Mouse (Mus musculus) heart, adult 2 months (tissue): Measurements from ENCODE around the gene Etv5. TPM values are rescaled to one million over a fixed set of nuclear protein-coding genes. Genes with fewer than 3 reads are reported as not detected.
"Not testable (repeated sequence)": the region's sequence is repeated elsewhere in the genome, so short reads cannot be mapped to it uniquely, and the experiment has no call there.

Experiments
- DNase-seq, 2 experiments: peaks; one replicate each; pipeline ENCODE4 v3.0.0; 2021
- H3K27ac ChIP-seq: fragments of 200-600 bp; 2 replicates; pipeline ENCODE4 v1.8.1; 2022
- H3K27me3 ChIP-seq: fragments of 200-500 bp; 2 replicates; pipeline ENCODE4 v1.6.1; 2012; ENCODE audit warnings: mild to moderate bottlenecking, low read length, inconsistent platforms, mixed read lengths; ENCODE audit not compliant: control insufficient read depth, insufficient read depth
- H3K36me3 ChIP-seq: fragments of 200-500 bp; 2 replicates; pipeline ENCODE4 v1.6.1; 2012; ENCODE audit warnings: low read length, inconsistent platforms; ENCODE audit not compliant: control insufficient read depth, insufficient read depth
- H3K4me1 ChIP-seq: fragments of 200-500 bp; 2 replicates; pipeline ENCODE4 v1.6.1; 2011; ENCODE audit warnings: low read length; ENCODE audit not compliant: control insufficient read depth, insufficient read depth
- H3K4me3 ChIP-seq: fragments of 200-600 bp; 2 replicates; pipeline ENCODE4 v1.8.1; 2022
- H3K79me2 ChIP-seq: fragments of 200-500 bp; replicated peaks from 2 replicates; pipeline ENCODE4 v1.6.1; 2012; ENCODE audit warnings: mild to moderate bottlenecking, inconsistent platforms, low read length, moderate library complexity, mixed read lengths; ENCODE audit not compliant: control insufficient read depth, insufficient read depth
- H3K9ac ChIP-seq: fragments of 200-500 bp; 2 replicates; pipeline ENCODE4 v1.6.1; 2012; ENCODE audit warnings: low read depth, mild to moderate bottlenecking, control low read depth, inconsistent platforms, low read length, mixed read lengths
- CTCF ChIP-seq: fragments of 200-600 bp; IDR thresholded peaks from 2 replicates; pipeline ENCODE4 v1.8.1; 2022; ENCODE audit warnings: antibody characterized with exemption, mild to moderate bottlenecking, moderate library complexity
- EP300 ChIP-seq: fragments of 200-500 bp; IDR thresholded peaks from 2 replicates; pipeline ENCODE4 v1.6.1; 2011; ENCODE audit warnings: low read depth, low read length, control low read depth; ENCODE audit not compliant: insufficient read depth
- POLR2A ChIP-seq: fragments of 200-500 bp; IDR thresholded peaks from 2 replicates; pipeline ENCODE4 v1.6.1; 2011; ENCODE audit warnings: mild to moderate bottlenecking, low read depth, low read length, control low read depth; ENCODE audit not compliant: insufficient read depth
- WGBS: fragments of 180-500 bp; shearing (Covaris S2); methylation state at CpG from one replicate; pipeline ENCODE4 v1.1.7; 2018; 5-methylcytosine and 5-hydroxymethylcytosine counted together
- intact Hi-C: fragments of 180-260 bp; cut with DNase I; formaldehyde crosslinking; loops from one replicate; pipeline ENCODE4 v1.15.1; 2025
- polyA plus RNA-seq: library from polyadenylated mRNA; depleted of rRNA; stranded (reverse); fragments of >200 nt; gene quantifications from 2 replicates; pipeline ENCODE4 v1.2.3, GENCODE M21; 2012
- total RNA-seq, 2 experiments: library from RNA; stranded (reverse); gene quantifications; 2 replicates each; pipeline ENCODE4 v1.2.3; 2021

The Etv5 gene
- total and polyA plus RNA-seq, 3 experiments = 6.9 to 12.0 (median 10.0) TPM

DNA sequence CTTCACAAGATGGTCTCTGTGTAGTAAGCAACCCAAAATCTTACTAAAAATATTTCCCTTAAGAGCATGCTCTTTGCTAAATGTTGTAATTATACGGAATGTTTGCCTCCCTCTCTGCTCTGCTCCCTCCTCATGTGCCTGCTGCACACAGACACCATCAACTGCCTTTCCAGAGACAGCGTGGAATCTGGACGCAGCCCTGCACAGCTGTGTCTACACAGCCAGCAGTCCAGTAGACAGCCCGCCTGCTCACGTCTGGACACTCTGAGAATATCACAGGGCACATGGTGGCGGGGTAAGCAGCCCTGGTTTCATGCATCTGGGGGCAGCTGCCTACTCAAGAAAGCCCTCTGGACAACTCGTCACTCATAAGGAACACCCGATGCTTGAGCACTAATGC is 43.1 kb downstream of the Etv5 start:
- Histone ChIP-seq H3K9ac (no peak overlapping the region), H3K4me3 (no peak overlapping the region), H3K4me1 (no peaks in the 10 kb centered on the region), H3K27ac (no peak overlapping the region), H3K79me2 (no peaks in the 10 kb centered on the region), H3K36me3 (no peaks in the 10 kb centered on the region; the same call in 1 of the 2 replicates), H3K27me3 (no peaks in the 10 kb centered on the region)
- TF ChIP-seq CTCF (no peak), EP300 (no peak), POLR2A (no peak)
- DNase-seq = no peak
- WGBS = 87% methylated on average over 8 of the region's 8 CpGs
- intact Hi-C loops = no loop called here

- H3K27me3 ChIP-seq = no peaks in the 10 kb centered on the region
- no peak overlapping the region for H3K4me3 ChIP-seq
- H3K36me3 ChIP-seq = no peaks in the 10 kb centered on the region; the same call in 1 of the 2 replicates
- H3K27ac ChIP-seq = no peak overlapping the region
- DNase-seq = no peak
- H3K9ac ChIP-seq = no peak overlapping the region
- H3K4me1 ChIP-seq = no peaks in the 10 kb centered on the region
- H3K79me2 ChIP-seq = no peaks in the 10 kb centered on the region
- intact Hi-C loops = no loop called here
- WGBS = 90% methylated on average over 15 of the region's 15 CpGs
- TF ChIP-seq CTCF (no peak), POLR2A (no peak), EP300 (no peak)
Observed at GRCm38 (mm10) chr16:22395093-22395844, 44.2 kb downstream of the Etv5 start.

DNA sequence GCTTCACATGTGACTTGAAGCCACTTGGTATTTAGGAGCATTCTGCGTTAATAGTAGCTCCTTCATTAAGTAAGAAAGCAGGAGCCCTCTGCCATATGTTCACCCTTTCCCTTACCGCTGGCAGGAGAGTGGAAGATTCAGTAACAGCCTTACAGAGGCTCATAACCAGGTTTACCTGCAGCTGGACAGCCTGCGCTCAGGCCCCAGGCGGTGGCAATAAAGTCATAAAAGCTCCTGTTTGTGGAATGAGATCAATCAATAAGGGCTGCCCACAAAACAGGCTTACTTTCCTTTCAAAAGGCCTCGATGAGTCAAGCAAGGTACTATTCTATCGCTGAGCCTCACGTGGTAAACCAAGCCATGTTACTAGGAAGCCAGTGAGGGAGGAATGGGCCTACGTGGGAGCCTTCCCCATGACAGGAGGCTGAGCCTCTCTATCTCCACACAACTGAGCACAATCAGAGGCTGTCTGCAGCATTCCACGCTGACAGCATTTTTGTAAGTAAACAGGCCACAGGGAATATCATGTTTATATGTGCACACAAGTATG is 49.1 kb downstream of the Etv5 start:
- TF ChIP-seq POLR2A (no peak), CTCF (no peak), EP300 (no peak)
- Histone ChIP-seq H3K36me3 (no peaks in the 10 kb centered on the region), H3K79me2 (no peaks in the 10 kb centered on the region), H3K27me3 (no peaks in the 10 kb centered on the region), H3K4me1 (no peaks in the 10 kb centered on the region), H3K9ac (no peak overlapping the region), H3K4me3 (no peak overlapping the region), H3K27ac (no peak overlapping the region)
- intact Hi-C loops = no loop called here
- no peak for DNase-seq
- 90% methylated on average over 9 of the region's 9 CpGs for WGBS

GRCm38 (mm10) chr16:22389146-22389911 is 50.2 kb downstream of the Etv5 start:
- Histone ChIP-seq H3K27me3 (no peaks in the 10 kb centered on the region), H3K4me3 (no peak overlapping the region), H3K4me1 (no peaks in the 10 kb centered on the region), H3K79me2 (no peaks in the 10 kb centered on the region), H3K9ac (no peak overlapping the region), H3K27ac (no peak overlapping the region), H3K36me3 (no peaks in the 10 kb centered on the region)
- no peak for DNase-seq
- 80% methylated on average over 13 of the region's 13 CpGs for WGBS
- no peak for TF ChIP-seq POLR2A
- no peak for TF ChIP-seq EP300
- no peak for TF ChIP-seq CTCF
- intact Hi-C loops = no loop called here

DNA sequence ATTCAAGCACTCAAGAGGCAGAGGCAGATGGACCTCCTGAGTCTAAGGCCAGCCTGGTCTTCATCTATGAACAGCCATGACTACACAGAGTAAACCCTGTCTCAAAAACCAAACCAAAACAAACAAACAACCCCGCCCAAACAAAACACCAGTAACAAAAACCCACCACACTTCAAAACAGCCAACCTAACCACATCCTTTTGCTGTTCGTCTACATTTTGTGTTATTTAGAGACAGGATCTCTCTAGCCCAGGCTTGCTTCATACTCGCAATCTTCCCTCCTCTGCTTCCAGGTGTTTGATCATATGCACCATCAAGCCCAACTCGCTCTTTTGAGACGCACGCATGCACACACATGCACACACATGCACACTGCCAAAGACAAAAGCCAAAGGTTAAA is 51.8 kb downstream of the Etv5 start:
- H3K4me1 ChIP-seq = no peaks in the 10 kb centered on the region
- intact Hi-C loops = no loop called here
- no peaks in the 10 kb centered on the region for H3K36me3 ChIP-seq
- H3K9ac ChIP-seq = no peak overlapping the region
- WGBS = 95% methylated on average over 6 of the region's 6 CpGs
- H3K79me2 ChIP-seq = no peaks in the 10 kb centered on the region
- H3K27ac ChIP-seq = no peak overlapping the region
- no peak overlapping the region for H3K4me3 ChIP-seq
- H3K27me3 ChIP-seq = no peaks in the 10 kb centered on the region
- DNase-seq = no peak
- TF ChIP-seq EP300 = no peak
- no peak for TF ChIP-seq POLR2A
- TF ChIP-seq CTCF = no peak

DNA sequence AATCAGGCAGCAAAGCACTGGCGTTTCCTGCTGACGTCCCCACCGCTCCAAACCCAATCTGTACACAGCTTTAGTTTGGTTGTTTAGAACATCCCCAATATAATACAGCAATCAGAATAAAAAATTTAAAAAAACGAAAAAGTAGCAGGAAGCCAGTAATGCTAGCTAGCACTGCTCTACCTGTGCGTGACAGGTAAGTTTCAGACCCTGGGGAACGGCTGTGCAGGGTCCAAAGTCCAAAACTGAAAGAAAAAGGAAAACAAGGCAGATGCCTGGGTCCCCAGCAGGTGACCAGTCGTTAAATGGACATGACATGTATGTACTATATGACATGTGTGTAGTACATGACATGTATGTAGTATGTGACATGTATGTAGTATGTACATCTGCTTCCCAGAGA is 57.5 kb downstream of the Etv5 start:
- H3K36me3 ChIP-seq, intact Hi-C loops, H3K27ac ChIP-seq, H3K9ac ChIP-seq, H3K4me3 ChIP-seq, H3K79me2 ChIP-seq, H3K4me1 ChIP-seq, H3K27me3 ChIP-seq, DNase-seq: not testable (repeated sequence)
- WGBS = 90% methylated on average over 6 of the region's 7 CpGs
